Mouse (Mus musculus) gastrocnemius, postnatal 14 days (tissue): ENCODE data around the gene Sipa1l2. TPM values are rescaled to one million over a fixed set of nuclear protein-coding genes. Genes with fewer than 3 reads are reported as not detected.

Experiments used
- DNase-seq: peaks from one replicate; pipeline ENCODE4 v3.0.0; 2021; ENCODE audit warnings: mixed read lengths
- intact Hi-C: fragments of 180-260 bp; cut with DNase I; formaldehyde crosslinking; loops from one replicate; pipeline ENCODE4 v1.15.1; 2025; ENCODE audit warnings: low total_unique reads
- total RNA-seq, 2 experiments: library from RNA; stranded (reverse); gene quantifications; 2 replicates each; pipeline ENCODE4 v1.2.3; 2021

Gene Sipa1l2
- total RNA-seq, 2 experiments from 2014 or later: 8.8 to 10.1 TPM

DNA sequence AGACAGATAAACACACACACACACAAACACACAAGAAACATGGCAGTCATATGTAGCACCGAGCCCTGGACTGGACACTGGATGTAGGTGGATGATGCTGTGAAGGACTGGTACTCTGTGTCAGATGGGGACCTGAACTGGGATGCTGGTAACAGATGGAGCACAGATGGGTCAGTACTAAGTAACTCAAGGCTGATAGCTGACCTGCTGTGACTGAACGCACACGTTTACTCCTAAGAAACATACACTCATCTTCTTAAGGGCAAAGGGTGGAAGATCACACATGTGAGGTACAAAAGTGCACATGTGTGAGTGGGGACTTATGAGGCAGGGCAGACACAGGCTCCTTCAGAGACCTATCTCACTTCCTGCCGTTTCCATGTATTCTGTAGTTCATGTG, 50.7 kb downstream of the Sipa1l2 start:
- DNase-seq: no peak
- intact Hi-C loops: no loop called here

DNA sequence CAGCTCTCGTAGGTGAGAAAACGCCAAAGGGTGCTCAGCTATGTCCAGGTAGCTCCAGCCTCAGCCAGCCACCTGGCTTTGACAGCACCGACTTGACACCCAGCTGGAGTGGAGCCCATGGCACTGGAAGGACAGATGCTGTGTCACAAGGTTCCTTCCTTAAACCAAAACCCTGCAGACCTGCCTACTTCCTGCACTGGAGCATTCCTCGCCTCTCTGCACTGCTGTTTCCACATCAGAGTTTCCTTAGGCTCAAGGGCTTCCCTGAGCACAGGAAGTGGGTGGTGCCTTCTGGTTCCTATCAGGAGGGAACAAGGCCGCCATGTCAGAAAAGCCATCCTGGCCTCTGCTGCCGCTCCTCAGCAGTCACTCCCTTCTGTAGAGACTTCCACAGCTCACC, 51.3 kb downstream of the Sipa1l2 start:
- intact Hi-C loops: no loop called here
- no peak for DNase-seq

DNA sequence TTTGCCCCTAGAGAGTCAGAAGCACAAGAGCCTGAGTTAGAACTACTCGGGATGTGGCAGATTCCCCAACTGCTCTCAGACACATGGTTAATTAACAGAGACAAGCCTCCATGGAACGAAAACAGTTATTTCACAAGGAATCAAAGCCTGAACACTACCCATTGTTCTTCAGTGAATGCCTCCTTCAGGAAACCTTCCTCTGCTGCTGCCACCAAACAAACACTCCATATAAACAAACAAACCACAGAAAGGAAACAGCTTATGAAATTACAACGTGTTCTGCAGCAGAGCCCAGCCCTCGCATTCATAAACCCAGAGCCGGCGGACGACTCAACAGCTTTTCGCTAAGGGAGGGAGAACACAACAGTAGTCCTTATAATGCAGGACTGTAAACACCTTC, 52.2 kb downstream of the Sipa1l2 start:
- intact Hi-C loops: no loop called here
- DNase-seq: no peak

DNA sequence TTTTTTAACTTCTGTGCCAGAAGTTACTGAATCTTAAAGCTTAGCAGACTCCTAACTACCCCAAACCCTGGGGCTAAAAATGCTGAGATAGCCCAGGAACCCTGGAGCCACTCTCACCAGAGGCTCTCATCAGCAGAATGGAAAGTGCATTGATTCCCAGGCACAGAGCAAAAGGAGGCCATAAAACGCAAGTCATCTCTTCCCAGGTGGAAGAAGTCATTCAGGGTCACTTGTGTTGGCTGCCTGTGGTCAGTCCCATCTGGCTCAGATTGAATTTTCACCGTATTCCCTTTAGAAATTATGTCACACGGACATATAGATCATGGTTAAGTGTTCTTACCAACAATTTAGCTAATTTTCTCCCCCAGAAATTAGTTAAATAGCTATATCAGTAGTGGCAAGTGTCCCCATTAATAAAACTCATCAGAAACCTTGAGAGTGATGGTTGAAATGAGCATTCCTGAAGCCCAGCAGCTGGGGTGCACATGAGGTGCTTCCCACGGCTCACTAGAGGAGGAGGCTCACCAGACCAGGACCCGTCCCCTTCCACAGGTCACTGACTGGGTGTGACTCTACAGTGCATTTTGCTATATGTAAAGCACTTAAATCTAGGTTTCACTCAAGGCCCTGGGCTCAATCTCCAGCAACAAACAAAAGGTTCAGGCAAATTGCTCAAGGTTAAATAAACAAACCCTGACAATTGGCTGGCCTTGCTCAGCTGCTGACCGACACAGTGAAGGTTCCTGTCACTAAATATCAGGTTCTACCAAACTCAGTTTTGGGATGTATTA, 53.3 kb downstream of the Sipa1l2 start:
- intact Hi-C loops: no loop called here
- DNase-seq: no peak

DNA sequence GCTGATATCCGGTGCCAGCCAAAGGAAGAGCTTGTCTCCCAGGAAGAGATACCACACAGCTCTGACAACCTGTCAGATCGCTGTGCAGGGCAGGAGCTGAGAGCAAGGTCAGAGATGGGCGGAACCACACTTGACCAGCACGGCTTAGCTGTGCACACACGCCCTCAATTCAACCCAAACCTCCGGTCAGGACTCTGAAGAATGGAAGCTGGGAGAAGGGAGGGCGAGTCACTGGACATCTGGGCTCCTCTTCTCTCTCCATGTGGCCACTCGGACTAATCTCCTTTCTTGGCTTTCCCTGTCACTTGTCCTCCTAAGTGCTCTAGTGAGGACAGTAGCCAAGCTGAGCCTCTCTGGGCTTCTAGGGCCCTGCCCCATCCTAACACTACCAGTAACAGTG, 53.9 kb downstream of the Sipa1l2 start:
- intact Hi-C loops: no loop called here
- no peak for DNase-seq

DNA sequence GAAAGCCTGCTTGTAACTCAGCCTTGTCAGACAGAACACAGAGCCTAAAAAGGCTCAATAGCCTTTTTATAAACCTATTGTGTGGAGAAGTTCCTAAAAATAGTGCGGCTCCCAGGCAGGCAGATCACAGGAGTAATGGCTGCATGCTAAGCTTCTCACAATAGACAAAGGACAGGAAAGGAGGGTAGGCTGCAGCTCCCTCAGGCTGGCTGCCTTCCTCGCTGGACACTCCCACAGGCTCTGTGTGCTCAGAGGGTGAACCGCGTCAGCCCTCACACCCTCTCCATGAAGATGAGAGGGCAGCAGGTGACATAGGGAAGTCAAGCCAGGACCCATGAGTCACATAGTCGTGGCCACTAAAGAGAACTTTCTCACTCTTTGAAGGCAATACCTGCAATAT, 55.7 kb downstream of the Sipa1l2 start:
- DNase-seq: no peak
- intact Hi-C loops: no loop called here

DNA sequence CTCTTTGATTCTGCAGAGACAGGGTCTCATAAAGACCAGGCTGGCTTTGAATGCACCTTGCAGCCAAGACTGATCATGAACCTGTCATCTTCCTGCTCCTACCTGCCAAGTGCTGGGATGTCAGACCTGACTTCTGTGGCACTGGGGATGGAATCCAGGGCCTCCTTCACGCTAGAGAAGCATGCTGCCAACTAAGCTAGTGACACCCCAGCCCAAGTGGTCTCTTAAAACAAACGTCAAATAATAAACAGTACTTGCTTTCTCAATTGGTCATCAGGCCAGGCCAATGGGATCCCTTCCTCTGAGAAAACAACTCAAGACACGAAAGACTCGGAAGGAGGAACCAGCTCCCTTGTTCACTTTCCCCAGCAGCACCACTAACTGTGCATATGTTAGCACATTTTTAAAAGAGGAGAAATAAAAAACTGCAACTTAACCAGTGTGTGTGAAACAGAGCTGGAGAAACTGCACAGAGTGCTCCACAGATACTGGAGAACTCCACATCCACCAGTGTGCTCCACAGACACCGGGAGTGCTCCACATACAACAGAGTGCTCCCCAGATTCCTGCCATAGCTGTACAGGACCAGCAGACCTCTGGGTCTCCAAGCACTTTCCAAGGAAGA, 56.3 kb downstream of the Sipa1l2 start:
- no peak for DNase-seq
- intact Hi-C loops: no loop called here

DNA sequence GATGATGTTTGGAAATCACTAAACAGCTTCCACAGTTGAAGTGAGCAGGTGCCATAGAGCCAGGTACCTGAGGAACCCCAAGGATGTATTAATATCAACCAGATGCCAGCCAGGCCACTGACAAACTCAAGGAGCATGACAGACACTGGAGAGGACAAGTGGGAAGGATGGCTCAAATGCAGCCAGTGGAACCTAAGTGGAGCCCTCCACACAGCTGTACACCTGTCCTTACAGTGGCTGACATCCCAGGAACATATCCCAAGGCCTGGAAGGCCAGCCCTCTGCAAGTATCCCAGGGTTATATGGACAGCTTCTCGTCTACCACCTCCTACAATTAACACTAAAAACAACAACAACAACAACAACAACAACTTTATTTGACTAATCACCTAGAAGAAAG, 57.0 kb downstream of the Sipa1l2 start:
- DNase-seq: no peak
- intact Hi-C loops: no loop called here

DNA sequence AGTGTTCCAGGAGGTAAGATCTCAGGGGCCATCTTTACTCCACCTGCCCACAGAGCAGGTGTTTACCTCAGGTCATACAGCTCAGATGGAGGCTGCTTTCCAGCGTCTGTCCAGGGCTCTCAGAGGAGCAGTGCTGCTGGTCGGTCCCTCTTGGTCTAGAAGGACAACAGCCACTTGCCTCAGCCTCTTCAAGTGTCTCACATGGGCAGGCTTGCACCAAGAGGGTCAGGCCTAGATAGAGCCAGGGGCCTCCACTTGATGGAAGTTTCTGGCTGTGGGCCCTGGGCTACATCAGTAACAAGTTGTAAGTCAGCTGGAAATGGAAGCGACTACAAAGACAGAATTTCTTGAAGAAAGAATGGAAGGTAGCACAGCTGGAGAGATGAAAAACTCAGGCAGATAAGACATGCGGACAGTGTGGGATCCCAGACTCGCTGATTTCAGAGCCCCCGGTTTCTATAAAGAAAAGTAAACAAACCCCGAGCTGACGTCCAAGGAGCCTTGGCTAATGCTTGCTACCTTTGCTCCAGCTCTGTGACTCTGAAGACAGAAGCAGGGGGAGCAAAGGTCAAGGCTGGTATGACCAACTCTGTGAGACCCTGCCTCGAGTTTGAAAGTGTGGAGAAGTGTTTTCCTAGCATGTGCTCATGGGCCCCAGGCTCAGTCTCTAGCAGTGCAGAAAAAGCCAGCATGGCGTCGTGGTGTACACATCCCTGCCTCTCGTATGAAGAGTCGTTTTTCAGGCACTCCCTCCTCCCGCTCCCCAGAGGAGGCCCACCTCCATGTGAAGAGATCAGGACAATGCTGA, 58.5 kb downstream of the Sipa1l2 start:
- intact Hi-C loops: no loop called here
- DNase-seq: no peak

DNA sequence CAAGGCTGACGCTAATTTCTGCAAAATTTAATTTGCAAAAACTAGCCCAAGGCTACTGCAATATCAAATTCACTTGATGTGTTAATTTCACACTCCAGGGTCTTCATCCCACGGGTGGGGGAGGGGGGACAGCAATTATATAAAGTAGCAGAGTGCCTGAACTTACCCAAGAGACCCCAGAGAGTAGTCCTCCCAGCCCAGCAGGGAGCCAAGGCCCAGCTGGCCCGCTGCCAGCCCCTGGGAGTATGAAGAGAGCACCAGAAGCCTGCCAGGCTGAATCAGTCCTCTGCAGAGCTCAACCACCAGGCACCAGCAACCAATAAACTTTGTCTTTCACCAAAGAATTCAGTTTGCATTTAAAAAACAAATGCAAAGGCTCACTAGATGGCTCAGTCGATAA, 59.8 kb downstream of the Sipa1l2 start:
- intact Hi-C loops: no loop called here
- DNase-seq: peak; percentile 18

DNA sequence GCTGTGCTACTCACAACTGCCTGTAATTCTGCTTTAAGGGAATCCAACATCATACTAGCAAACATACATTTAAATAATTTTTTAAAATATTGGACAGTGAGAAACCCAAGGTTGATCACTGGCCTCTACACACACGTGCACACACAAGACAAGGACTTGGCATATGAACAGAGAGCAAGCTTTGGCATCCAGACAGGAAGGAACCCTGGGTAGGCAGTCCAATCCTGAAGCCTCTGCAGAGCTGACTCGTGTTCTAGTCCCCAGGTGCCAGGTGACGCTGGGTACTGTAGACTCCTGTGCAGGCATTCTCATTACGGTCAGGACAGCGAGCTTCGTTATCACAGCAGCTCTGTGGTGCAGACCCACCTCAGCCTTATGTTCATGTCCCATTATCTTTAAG, 60.4 kb downstream of the Sipa1l2 start:
- intact Hi-C loops: no loop called here
- DNase-seq: no peak

DNA sequence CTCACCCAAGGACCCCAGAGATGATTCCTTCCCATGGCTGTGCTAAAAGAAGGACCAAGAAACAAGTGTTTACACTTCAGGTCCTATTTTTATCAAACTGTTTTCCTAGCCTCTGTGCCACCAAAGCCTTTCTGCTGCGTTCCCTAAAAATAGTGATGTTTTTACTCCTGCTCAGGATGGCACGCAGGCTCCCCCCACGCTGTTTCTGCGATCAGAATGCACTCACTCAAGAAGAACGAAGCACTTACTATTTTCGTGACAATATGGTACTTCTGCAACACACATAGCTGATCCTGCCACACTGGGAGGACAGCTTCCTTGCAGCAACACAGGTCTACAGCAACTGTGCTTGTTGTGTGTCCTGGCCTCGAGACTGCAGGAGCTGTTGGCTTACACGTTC, 62.3 kb downstream of the Sipa1l2 start:
- no peak for DNase-seq
- intact Hi-C loops: no loop called here

DNA sequence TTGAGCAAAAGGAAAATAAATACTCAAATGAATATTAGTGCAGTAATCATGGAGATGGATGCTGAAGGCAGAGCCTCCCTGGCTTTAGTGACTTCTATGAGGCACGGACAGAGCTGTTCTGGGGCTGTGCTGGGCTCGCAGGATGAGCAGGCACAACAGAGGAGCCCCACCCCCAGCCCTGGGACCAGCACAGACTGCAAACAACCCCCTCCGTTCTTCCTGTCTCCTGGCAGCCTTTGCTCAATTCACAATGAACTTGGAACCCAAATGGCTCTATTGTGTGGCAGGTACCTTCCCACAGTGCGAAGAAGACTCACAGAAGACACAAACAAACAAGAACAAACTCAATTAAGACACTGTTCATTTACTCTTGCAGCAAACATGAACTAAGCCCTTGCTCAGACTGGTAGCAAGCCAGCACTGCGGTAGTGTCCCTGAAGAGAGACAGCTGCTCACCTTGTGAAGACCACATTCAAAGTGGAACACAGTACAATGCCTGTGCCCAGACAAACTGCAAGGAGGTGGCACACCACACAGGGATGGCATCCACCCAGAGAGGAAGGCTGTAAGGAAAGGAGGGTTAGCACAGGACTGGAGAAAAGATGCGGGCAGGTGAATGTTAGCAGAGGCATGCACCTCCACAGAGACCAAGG, 64.9 kb downstream of the Sipa1l2 start:
- intact Hi-C loops: no loop called here
- peak; percentile 37 for DNase-seq

DNA sequence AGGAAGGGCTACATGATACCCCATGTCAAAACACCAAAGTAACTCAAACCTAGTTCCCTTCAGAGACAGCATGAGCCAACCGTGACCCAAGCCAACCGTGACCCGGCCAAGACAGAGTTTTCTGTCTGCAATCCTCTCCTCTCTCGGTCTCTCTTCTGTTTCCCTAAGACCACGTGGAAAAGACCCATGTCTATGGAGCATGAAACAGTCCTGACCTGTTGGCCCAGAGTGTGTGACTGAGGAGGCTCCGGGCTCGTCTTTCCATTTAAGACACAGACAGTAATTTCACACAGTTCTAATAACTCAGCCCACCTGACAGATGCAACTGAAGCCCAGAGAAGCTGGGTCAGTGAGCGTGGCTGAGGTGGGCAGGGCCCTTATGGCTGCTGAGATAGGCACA, 65.8 kb downstream of the Sipa1l2 start:
- no peak for DNase-seq
- intact Hi-C loops: no loop called here

DNA sequence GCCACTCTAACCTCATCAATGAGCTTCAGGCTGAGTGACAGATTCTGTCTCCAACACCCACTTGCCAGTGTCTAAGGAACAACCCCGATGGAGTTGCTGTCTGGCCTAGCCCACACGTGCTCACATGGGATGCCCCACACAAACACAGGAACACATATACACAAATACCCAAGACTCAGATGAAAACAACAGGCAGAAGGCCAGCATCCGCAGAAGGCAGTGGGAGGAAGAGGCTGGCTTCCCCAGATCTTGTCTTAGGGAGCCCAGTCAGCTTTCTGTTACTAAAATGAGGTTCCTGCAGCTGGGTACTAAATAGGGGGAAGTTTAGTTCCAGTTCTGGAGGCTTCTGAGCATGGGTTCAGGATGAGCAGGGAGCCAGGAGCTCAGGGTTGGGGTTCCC, 66.8 kb downstream of the Sipa1l2 start:
- intact Hi-C loops: no loop called here

DNA sequence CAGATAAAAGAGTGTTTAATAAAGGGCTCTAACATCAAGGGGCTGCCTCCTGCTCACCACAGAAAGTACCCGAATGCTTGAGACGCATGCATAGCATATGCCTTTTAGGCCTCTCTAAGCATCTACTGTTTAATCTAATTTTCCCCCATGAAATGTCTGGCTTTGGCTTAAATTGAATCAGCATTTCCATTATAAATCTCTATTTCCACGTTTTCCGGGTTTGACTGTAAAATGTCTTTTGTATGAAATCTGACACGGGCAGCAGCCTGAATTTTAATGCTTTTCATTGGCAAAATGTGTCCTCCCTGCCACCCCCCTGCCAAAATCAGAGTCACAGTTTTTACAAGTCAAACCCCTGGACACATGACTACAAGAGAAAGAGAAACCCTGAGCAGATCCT, 69.6 kb downstream of the Sipa1l2 start:
- intact Hi-C loops: no loop called here
- DNase-seq: no peak

More for the DNA sequence above, 66.8 kb downstream of the Sipa1l2 start:
- no peak for DNase-seq

DNA sequence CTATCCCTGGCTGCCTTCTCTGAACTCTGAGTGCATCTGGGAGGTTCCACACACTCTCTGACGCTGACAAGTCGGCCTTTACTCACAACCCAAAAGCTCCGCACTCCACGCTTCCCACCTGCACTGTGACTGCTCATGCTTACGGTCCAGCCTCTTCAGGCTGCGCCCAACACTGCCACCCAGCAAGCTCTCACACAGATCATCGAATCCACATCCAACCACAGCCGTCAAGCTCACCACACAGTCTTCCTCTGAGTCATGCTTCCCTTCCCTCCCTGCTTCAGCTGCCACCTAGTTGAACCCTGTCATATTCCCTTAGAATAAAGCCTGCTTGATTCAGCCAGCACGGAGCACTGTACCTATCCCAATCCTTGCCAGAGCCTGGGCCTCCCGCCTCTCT, 71.1 kb downstream of the Sipa1l2 start:
- intact Hi-C loops: no loop called here
- no peak for DNase-seq

DNA sequence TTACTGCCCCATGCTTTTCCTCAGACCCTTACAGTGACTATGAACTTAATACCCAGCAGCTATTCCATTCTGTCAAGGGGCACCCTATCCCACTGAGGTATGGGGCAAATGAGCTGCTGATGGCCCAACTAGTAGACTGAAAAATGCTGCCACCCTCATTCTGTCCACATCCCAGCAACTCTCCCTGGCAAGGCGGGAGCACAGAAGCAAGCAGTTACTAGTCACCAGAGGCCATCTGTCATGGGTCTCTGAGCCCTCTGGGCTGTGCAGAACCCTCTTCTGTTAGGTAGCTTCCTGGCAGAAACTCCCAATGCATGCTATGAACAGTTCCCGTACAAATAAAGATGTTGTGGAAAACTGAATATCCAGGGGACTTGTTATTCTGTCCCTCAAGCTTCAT, 74.1 kb downstream of the Sipa1l2 start:
- intact Hi-C loops: no loop called here
- DNase-seq: no peak

DNA sequence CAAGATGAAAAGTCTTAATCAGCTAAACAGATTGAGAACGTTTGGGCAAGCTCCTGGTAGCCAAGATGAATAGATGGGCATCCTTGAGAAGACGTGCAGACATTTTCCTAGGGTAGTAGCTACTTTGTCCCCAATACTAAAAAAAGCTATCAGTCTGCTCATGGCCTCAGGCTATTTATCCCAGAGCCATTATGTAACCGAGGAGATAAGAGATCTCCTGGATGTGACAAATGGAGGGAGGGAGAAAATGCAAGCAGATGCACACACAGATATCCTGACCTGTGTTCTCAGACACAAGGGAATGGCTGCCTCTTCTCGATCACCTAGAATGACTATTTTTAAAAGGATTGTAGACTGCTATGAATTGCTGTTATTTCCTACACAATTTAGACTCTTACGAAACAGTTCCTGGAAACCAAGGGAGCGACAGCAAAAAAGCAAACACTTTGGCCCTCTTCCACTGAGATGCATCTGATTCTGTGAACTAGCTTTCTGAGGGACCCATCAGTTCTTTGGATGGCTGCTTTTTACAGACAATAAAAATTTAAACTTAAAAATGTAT, 76.3 kb downstream of the Sipa1l2 start:
- intact Hi-C loops: no loop called here
- DNase-seq: no peak

DNA sequence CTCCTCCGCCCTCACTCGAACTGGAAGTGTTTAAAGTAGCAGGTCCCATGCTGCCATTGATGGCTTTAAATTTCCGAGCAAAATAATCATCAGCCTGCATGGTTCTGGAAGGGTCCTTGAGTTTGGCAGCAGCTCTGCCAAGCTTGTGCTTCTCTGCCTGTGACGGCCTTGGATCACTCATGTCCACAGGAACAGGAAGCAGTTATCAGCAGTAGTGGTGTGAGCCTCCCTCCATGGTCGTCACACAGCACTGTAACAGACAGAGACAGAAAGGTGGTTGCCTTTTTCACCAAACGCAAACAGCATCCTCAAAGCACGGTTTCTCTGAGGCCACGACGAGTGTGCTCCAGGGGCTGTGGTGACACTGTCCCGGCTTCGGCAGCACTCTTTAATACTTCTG, 77.2 kb downstream of the Sipa1l2 start:
- intact Hi-C loops: no loop called here
- DNase-seq: no peak
